Mouse (Mus musculus): ENCODE results near the gene Tnc.

DNA sequence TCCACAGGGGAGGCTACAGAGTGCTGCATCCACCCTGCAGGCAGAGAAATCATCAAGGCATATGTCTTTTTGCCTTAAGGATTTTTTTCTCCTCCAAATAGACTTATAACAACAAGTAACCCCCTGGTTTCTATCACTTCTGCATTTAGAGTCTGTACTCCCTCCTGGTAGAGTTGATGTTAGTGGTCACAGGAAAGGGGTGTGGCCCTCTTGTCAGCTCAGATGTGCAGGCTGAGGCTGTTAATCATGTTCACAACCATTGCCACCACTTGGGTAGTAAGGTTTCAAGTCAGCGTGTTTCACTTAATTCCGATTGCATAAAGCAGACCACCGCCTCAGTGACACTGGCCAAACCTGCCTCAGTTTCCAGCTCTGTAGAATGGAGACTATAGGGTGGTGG, 103.9 kb downstream of the Tnc start:
- TF ChIP-seq CTCF (IDR thresholded peaks at IDR 0.05): no peak
- TF ChIP-seq EP300 (IDR thresholded peaks at IDR 0.05): no peak

Measured in lung, postnatal 0 days (tissue).